Mouse (Mus musculus): ENCODE measurements around the gene Ankrd55. TPM values are rescaled to one million over a fixed set of nuclear protein-coding genes. Genes with fewer than 3 reads are reported as not detected.

Ankrd55 gene
- total and polyA plus RNA-seq, 3 experiments = 1.1 to 2.2 (median 1.1) TPM

GRCm38 (mm10) chr13:112254116-112254515, 34.1 kb upstream of the Ankrd55 start:
- Histone ChIP-seq H3K9me3 (replicated peaks; ENCODE audit: low read length) (peaks cover 7% of the 10 kb centered on the region), H3K4me2 (ENCODE audit: insufficient read depth, low read depth, poor library complexity, severe bottlenecking) (no peak overlapping the region), H3K27me3 (replicated peaks) (no peaks in the 10 kb centered on the region), H3K79me2 (replicated peaks; ENCODE audit: control insufficient read depth, extremely low read depth, insufficient read depth, poor library complexity, severe bottlenecking) (no peaks in the 10 kb centered on the region), H3K4me3 (replicated peaks in 1 of 3; ENCODE audit: low read depth in 2 of 3, low read length in 2 of 3, poor library complexity in 1 of 3) (no peak overlapping the region), H3K27ac (ENCODE audit: insufficient read depth, low read depth) (no peak overlapping the region), H3K9ac (ENCODE audit: insufficient read depth, low read depth) (no peak overlapping the region), H3K36me3 (replicated peaks in 1 of 2; ENCODE audit: control insufficient read depth in 1 of 2, insufficient read depth in 1 of 2, low read length in 1 of 2) (no peaks in the 10 kb centered on the region), H3K4me1 (ENCODE audit: control insufficient read depth in 1 of 2, insufficient read depth in 2 of 2) (peaks cover 6 to 13% of the 10 kb centered on the region in 2 experiments)
- DNase-seq (ENCODE audit: extremely low read depth) = no peak
- in situ Hi-C loops (cut with MboI; ENCODE audit: low pct_ligation_motif_present, low pct_unique_long_range_greater_than_20kb, low sequenced_read_pairs) (loop anchor here (10.0 to 25.0 kb wide), 2 partner anchors 269 to 717 kb away; partner anchors contain the start of gene Gm49496), dilution Hi-C loops (cut with MboI; ENCODE audit: extremely low pct_ligation_motif_present, extremely low pct_unique_long_range_greater_than_20kb, low sequenced_read_pairs) (no loop called here)
- TF ChIP-seq TBP (conservative IDR thresholded peaks at IDR 0.05; ENCODE audit: low read depth, low read length) (no peak), SMC3 (IDR thresholded peaks at IDR 0.05; ENCODE audit: low read depth, low read length) (no peak), MAFK (IDR thresholded peaks at IDR 0.05; ENCODE audit: insufficient replicate concordance, low read length) (no peak), ZC3H11A (IDR thresholded peaks at IDR 0.05; ENCODE audit: low read depth, low read length) (no peak), IRF4 (IDR thresholded peaks at IDR 0.05; ENCODE audit: low read depth, low read length) (no peak), RCOR1 (conservative IDR thresholded peaks at IDR 0.05; ENCODE audit: low read depth, low read length) (no peak), ZMIZ1 (IDR thresholded peaks at IDR 0.05; ENCODE audit: low read depth, low read length) (no peak)

- H3K9me3 ChIP-seq (replicated peaks; ENCODE audit: low read length) = no peaks in the 10 kb centered on the region
- H3K27ac ChIP-seq (ENCODE audit: insufficient read depth, low read depth) = no peak overlapping the region
- H3K4me3 ChIP-seq (replicated peaks in 1 of 3; ENCODE audit: low read depth in 2 of 3, low read length in 2 of 3, poor library complexity in 1 of 3) = no peak overlapping the region
- dilution Hi-C loops (cut with MboI; ENCODE audit: extremely low pct_ligation_motif_present, extremely low pct_unique_long_range_greater_than_20kb, low sequenced_read_pairs) (no loop called here), in situ Hi-C loops (cut with MboI; ENCODE audit: low pct_ligation_motif_present, low pct_unique_long_range_greater_than_20kb, low sequenced_read_pairs) (loop anchor here (5.0 to 25.0 kb wide), 4 partner anchors 271 to 719 kb away; partner anchors contain the start of gene Gm49496)
- DNase-seq (ENCODE audit: extremely low read depth) = no peak
- no peaks in the 10 kb centered on the region for H3K36me3 ChIP-seq (replicated peaks in 1 of 2; ENCODE audit: control insufficient read depth in 1 of 2, insufficient read depth in 1 of 2, low read length in 1 of 2)
- H3K4me2 ChIP-seq (ENCODE audit: insufficient read depth, low read depth, poor library complexity, severe bottlenecking) = no peak overlapping the region
- H3K4me1 ChIP-seq (ENCODE audit: control insufficient read depth in 1 of 2, insufficient read depth in 2 of 2) = peaks cover 6 to 13% of the 10 kb centered on the region in 2 experiments
- H3K27me3 ChIP-seq (replicated peaks) = no peaks in the 10 kb centered on the region
- H3K79me2 ChIP-seq (replicated peaks; ENCODE audit: control insufficient read depth, extremely low read depth, insufficient read depth, poor library complexity, severe bottlenecking) = no peaks in the 10 kb centered on the region
- no peak overlapping the region for H3K9ac ChIP-seq (ENCODE audit: insufficient read depth, low read depth)
- TF ChIP-seq POLR2AphosphoS2 (IDR thresholded peaks at IDR 0.05; ENCODE audit: low read depth, low read length) = no peak
- no peak for TF ChIP-seq ZNF384 (IDR thresholded peaks at IDR 0.05; ENCODE audit: low read depth, low read length)
- no peak for TF ChIP-seq JUN (IDR thresholded peaks at IDR 0.05; ENCODE audit: insufficient read depth, low read depth, low read length)
- TF ChIP-seq TCF12 (IDR thresholded peaks at IDR 0.05; ENCODE audit: low read depth, low read length) = no peak
- TF ChIP-seq PAX5 (IDR thresholded peaks at IDR 0.05; ENCODE audit: low read length) = no peak
- no peak for TF ChIP-seq KAT2A (IDR thresholded peaks at IDR 0.05; ENCODE audit: insufficient replicate concordance, low read length)
- TF ChIP-seq RAD21 (IDR thresholded peaks at IDR 0.05; ENCODE audit: low read depth, low read length) = no peak
- no peak for TF ChIP-seq USF2 (conservative IDR thresholded peaks at IDR 0.05; ENCODE audit: low read depth, low read length)
These were observed 32.4 kb upstream of the Ankrd55 start for GRCm38 (mm10) chr13:112255862-112256261.
